Mouse (Mus musculus) C2C12 (cell line): ENCODE measurements around the gene Anln. TPM values are rescaled to one million over a fixed set of nuclear protein-coding genes. Genes with fewer than 3 reads are reported as not detected.

Experiments
- H3K27me3 ChIP-seq: one replicate; pipeline ENCODE4 v1.6.1; 2011; ENCODE audit not compliant: control insufficient read depth, insufficient read depth, insufficient read length
- H3K36me3 ChIP-seq: one replicate; pipeline ENCODE4 v1.6.1; 2011; ENCODE audit not compliant: control insufficient read depth, insufficient read depth
- H3K4me3 ChIP-seq: one replicate; pipeline ENCODE4 v1.5.1; 2011; ENCODE audit warnings: mild to moderate bottlenecking, control low read depth; ENCODE audit not compliant: poor library complexity, insufficient read depth, severe bottlenecking
- H3K79me2 ChIP-seq: one replicate; pipeline ENCODE4 v1.6.1; 2011; ENCODE audit not compliant: control insufficient read depth, insufficient read depth
- H3K79me3 ChIP-seq: one replicate; pipeline ENCODE4 v1.6.1; 2011; ENCODE audit warnings: low read depth, control low read depth
- H3ac ChIP-seq: one replicate; pipeline ENCODE3; 2011; ENCODE audit warnings: low read depth; ENCODE audit not compliant: control insufficient read depth, insufficient read length
- CEBPB ChIP-seq: IDR thresholded peaks from one replicate; pipeline ENCODE4 v1.6.1; 2011; ENCODE audit warnings: low read depth, mild to moderate bottlenecking, control low read depth, moderate library complexity
- CTCF ChIP-seq: IDR thresholded peaks from one replicate; pipeline ENCODE4 v1.5.1; 2011; ENCODE audit not compliant: control insufficient read depth, insufficient read depth, insufficient read length
- FOSL1 ChIP-seq: IDR thresholded peaks from one replicate; pipeline ENCODE4 v1.8.0; 2011; ENCODE audit warnings: mild to moderate bottlenecking, low read length; ENCODE audit not compliant: poor library complexity, insufficient read depth, severe bottlenecking
- MAX ChIP-seq: IDR thresholded peaks from one replicate; pipeline ENCODE4 v1.6.1; 2011; ENCODE audit warnings: mild to moderate bottlenecking, control low read depth
- MYOD1 ChIP-seq: IDR thresholded peaks from one replicate; pipeline ENCODE4 v1.6.1; 2011; ENCODE audit warnings: low read depth; ENCODE audit not compliant: control insufficient read depth, insufficient read length
- MYOG ChIP-seq: IDR thresholded peaks from one replicate; pipeline ENCODE4 v1.6.1; 2011; ENCODE audit not compliant: control insufficient read depth, insufficient read length; ENCODE audit errors: extremely low read depth
- USF1 ChIP-seq: IDR thresholded peaks from one replicate; pipeline ENCODE4 v1.6.1; 2011; ENCODE audit warnings: low read depth, mild to moderate bottlenecking, control low read depth, moderate library complexity
- polyA plus RNA-seq: library from polyadenylated mRNA; unstranded; fragments of >200 nt; fragmentation: generic; extraction: Trizol; gene quantifications from one replicate; pipeline ENCODE4 v1.2.1, GENCODE M21; 2012; ENCODE audit warnings: missing spikeins

Gene Anln
- polyA plus RNA-seq, 1 experiment: 63.2 TPM

DNA sequence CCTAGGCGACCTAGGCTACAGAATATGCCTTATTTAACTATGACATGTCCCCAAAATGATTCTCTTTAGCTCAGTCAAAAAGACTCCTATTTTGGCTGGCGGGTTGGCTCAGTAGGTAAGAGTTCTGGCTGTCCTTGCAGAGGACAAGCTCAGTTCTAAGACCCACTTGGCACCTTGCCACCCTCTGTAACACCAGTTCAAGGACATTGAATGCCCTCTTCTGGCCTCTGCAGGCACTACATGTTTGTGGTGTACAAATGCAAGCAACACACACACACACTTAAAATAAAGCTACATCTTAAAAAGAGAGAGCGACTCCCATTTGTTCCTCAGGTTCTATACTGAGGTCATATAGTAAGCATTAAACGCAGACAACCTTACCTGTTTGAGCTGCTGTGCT lies 16.2 kb downstream of the Anln start:
- peaks cover 93% of the 10 kb centered on the region for H3K36me3 ChIP-seq

DNA sequence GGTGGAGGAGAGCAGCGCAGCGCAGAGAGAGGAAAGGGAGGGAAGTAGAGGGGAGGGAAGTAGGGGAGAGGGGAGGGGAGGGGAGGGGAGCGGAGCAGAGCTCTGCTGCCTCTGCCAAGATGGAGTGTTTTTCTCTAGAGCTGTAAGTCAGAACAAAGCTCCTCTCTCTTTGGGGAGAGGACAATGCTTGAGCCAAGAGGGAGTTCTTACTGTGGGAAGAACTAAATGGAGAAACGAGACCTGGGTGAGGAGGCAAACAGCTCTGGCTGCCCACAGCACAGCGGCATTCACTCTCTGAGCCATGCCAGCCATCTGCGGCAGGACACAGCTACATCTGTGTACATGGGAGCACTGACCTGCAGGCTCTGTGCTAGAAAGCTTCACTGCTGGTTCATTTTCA lies 21.0 kb downstream of the Anln start:
- no peak for TF ChIP-seq USF1
- no peak for TF ChIP-seq MYOD1
- TF ChIP-seq MYOG: no peak
- TF ChIP-seq FOSL1: no peak
- TF ChIP-seq MAX: no peak
- TF ChIP-seq CTCF: no peak
- H3K36me3 ChIP-seq: peaks cover 93% of the 10 kb centered on the region
- H3K27me3 ChIP-seq: no peaks in the 10 kb centered on the region
- H3K79me3 ChIP-seq: peaks cover 7% of the 10 kb centered on the region
- no peak overlapping the region for H3ac ChIP-seq
- peaks cover 63% of the 10 kb centered on the region for H3K79me2 ChIP-seq
- no peak overlapping the region for H3K4me3 ChIP-seq

More for the DNA sequence above, 16.2 kb downstream of the Anln start:
- Histone ChIP-seq H3ac (no peak overlapping the region), H3K27me3 (no peaks in the 10 kb centered on the region), H3K79me2 (peaks cover 60% of the 10 kb centered on the region), H3K79me3 (peaks cover 24% of the 10 kb centered on the region), H3K4me3 (no peak overlapping the region)
- no peak for TF ChIP-seq CTCF
- TF ChIP-seq MYOD1: no peak
- TF ChIP-seq MAX: no peak
- TF ChIP-seq FOSL1: no peak
- TF ChIP-seq CEBPB: no peak
- TF ChIP-seq USF1: no peak
- no peak for TF ChIP-seq MYOG

DNA sequence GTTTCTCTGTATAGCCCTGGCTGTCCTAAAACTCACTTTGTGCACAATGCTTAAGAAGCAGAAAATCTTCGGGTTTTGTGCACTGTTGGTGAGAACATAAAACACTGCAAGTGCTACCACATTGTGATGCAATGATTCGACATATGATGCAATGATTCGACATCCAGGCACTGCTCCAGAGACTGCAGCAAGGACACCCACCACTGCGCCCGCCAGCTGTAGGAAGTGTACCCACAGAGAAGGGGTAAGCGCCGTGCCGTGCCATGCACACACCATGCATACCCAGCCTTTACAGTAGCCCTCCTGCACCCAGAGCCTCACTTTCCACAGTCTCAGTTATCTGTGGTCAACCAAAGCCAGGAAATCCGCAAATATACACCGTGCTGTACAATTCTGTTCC lies 22.4 kb downstream of the Anln start:
- H3K4me3 ChIP-seq: no peak overlapping the region
- TF ChIP-seq MAX: no peak
- TF ChIP-seq CEBPB: peak; percentile 31
- TF ChIP-seq CTCF: no peak
- no peak for TF ChIP-seq FOSL1
- no peak overlapping the region for H3ac ChIP-seq
- H3K79me3 ChIP-seq: peaks cover 6% of the 10 kb centered on the region
- peaks cover 93% of the 10 kb centered on the region for H3K36me3 ChIP-seq
- H3K27me3 ChIP-seq: no peaks in the 10 kb centered on the region
- H3K79me2 ChIP-seq: peaks cover 61% of the 10 kb centered on the region

DNA sequence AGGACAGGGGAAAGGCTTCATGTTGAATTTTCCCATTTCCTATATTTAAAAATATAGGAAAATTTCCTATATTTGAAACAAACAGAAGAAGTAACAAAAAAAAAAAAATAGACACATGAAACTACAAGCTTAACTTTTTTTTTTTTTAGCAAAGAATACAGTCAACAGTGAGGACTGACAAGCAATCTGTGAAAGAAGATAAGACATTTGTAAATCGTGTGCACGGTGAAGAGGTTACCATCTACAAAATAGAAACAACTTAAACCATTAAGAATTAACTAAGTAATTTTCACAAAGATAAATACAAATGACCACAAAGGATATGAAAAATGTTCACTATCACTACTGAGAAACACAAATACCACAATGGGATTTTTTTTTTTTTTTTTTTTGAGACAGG lies 22.8 kb downstream of the Anln start:
- Histone ChIP-seq H3ac (no peak overlapping the region), H3K79me2 (peaks cover 57% of the 10 kb centered on the region), H3K27me3 (no peaks in the 10 kb centered on the region), H3K36me3 (peaks cover 93% of the 10 kb centered on the region), H3K4me3 (no peak overlapping the region), H3K79me3 (peaks cover 6% of the 10 kb centered on the region)
- TF ChIP-seq MYOD1: no peak

DNA sequence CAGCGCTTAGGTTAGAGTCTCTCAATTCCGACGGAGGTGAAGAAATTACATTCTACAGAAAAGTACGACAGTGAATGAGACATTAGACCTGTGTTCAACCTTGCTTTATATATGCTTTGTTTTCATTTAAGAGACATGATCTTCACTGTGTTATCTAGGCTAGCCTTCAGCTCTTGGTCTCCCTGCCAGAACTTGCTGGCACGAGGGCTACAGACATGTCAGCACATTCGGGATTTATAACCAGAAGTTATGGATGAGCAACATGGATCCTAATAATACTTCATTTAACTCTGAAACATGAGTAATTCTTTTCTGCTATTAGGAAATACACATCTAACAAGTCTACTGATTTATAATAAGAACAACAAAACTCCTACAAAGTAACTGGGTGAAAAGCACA lies 28.1 kb downstream of the Anln start:
- peaks cover 5% of the 10 kb centered on the region for H3K79me3 ChIP-seq
- TF ChIP-seq FOSL1 (no peak), USF1 (no peak), MYOG (no peak), CTCF (no peak), MYOD1 (no peak), CEBPB (no peak), MAX (no peak)
- H3K36me3 ChIP-seq: peaks cover 97% of the 10 kb centered on the region
- no peaks in the 10 kb centered on the region for H3K27me3 ChIP-seq
- H3ac ChIP-seq: no peak overlapping the region
- H3K4me3 ChIP-seq: no peak overlapping the region
- H3K79me2 ChIP-seq: peaks cover 19% of the 10 kb centered on the region

DNA sequence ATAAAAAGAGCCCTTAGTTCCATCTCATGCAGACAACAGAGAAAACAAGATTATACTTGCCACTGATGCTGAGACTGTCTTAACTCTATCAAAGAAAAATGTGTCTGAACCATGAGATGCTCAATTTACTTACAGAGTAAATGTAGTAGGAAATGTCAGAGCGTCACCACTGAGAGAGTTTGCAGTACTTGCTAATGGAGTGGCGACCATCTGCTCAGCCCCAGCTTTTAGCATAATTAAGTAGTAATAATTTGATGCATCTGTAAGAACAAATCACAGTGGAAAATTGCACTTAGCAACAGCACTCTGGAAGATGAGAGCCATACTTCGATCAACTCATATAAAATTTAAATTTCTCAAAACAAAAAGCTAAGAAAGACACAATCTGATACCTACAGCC lies 33.1 kb downstream of the Anln start:
- Histone ChIP-seq H3K36me3 (peaks cover 99% of the 10 kb centered on the region), H3K27me3 (no peaks in the 10 kb centered on the region)

More for the DNA sequence above, 33.1 kb downstream of the Anln start:
- TF ChIP-seq CTCF (no peak), USF1 (no peak), FOSL1 (no peak), MYOG (no peak), CEBPB (no peak), MAX (no peak), MYOD1 (no peak)
- Histone ChIP-seq H3K79me3 (peaks cover 5% of the 10 kb centered on the region), H3K4me3 (no peak overlapping the region), H3K79me2 (no peaks in the 10 kb centered on the region), H3ac (no peak overlapping the region)
